Mouse (Mus musculus): ENCODE results near the gene Nek8. TPM values are rescaled to one million over a fixed set of nuclear protein-coding genes. Genes with fewer than 3 reads are reported as not detected.
A peak's percentile ranks its signal among the peaks of the same experiment; 100 is the strongest.

The Nek8 gene
- total and polyA plus RNA-seq, 2 experiments from 2014 or later = 8.1 to 24.6 TPM

DNA sequence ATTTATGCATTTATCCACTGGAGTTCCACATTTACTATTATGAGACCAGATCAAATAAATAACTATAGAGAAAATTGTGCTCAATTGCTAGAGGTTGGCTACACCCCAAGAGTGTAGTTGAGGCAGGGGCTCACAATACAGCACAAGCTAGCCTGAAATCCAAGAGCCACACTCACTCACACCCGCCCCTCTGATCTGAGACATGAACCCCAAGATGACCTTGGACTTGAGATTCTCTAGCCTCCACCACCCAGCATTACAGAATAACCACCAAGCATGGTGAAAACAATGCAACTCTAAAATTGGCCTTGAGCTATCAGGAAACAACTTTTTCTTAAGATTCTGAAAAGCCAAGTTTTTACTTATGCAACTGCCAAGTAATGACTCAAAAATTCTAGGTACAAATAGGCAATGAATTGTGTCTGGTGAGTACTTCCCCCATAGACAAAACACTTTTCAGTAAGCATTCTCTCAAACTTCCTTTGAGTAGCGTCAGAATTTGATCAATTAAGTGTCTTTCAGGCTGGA is 5.4 kb upstream of the Nek8 start:
- H3K4me3 ChIP-seq (ENCODE audit: low read depth, low read length) = peak overlapping the region; percentile 94
- DNase-seq (ENCODE audit: low spot score) = no peak
- no peaks in the 10 kb centered on the region for H3K27me3 ChIP-seq (ENCODE audit: control insufficient read depth, insufficient read depth, low read length)
- no peaks in the 10 kb centered on the region for H3K9me3 ChIP-seq (replicated peaks; ENCODE audit: control insufficient read depth, low read length)
- peaks cover 17% of the 10 kb centered on the region for H3K4me1 ChIP-seq (ENCODE audit: control insufficient read depth, insufficient read depth)
- peaks cover 29% of the 10 kb centered on the region for H3K36me3 ChIP-seq (replicated peaks; ENCODE audit: control insufficient read depth, insufficient read depth, low read length)
- WGBS = 40% methylated on average over 2 of the region's 2 CpGs
- H3K9ac ChIP-seq (replicated peaks; ENCODE audit: low read depth, low read length) = no peak overlapping the region
- TF ChIP-seq CTCF (IDR thresholded peaks at IDR 0.05; ENCODE audit: low read depth) (no peak), EP300 (IDR thresholded peaks at IDR 0.05; ENCODE audit: low read depth) (no peak)
- ATAC-seq (ENCODE audit: insufficient read depth, low read depth) = no peak
- H3K27ac ChIP-seq (ENCODE audit: low read depth) = no peak overlapping the region
- peak overlapping the region; percentile 83 for H3K4me2 ChIP-seq (ENCODE audit: low read depth, low read length)

- Histone ChIP-seq H3K4me3 (ENCODE audit: low read depth, low read length) (no peak overlapping the region), H3K36me3 (replicated peaks; ENCODE audit: control insufficient read depth, insufficient read depth, low read length) (peaks cover 29% of the 10 kb centered on the region), H3K27me3 (ENCODE audit: control insufficient read depth, insufficient read depth, low read length) (no peaks in the 10 kb centered on the region), H3K27ac (ENCODE audit: low read depth) (no peak overlapping the region), H3K4me1 (ENCODE audit: control insufficient read depth, insufficient read depth) (peaks cover 17% of the 10 kb centered on the region), H3K9me3 (replicated peaks; ENCODE audit: control insufficient read depth, low read length) (no peaks in the 10 kb centered on the region), H3K4me2 (ENCODE audit: low read depth, low read length) (no peak overlapping the region), H3K9ac (replicated peaks; ENCODE audit: low read depth, low read length) (no peak overlapping the region)
- 68% methylated on average over 6 of the region's 6 CpGs for WGBS
- no peak for ATAC-seq (ENCODE audit: insufficient read depth, low read depth)
- no peak for TF ChIP-seq EP300 (IDR thresholded peaks at IDR 0.05; ENCODE audit: low read depth)
- no peak for DNase-seq (ENCODE audit: low spot score)
Observed at GRCm38 (mm10) chr11:78180081-78180761, 3.7 kb upstream of the Nek8 start.

DNA sequence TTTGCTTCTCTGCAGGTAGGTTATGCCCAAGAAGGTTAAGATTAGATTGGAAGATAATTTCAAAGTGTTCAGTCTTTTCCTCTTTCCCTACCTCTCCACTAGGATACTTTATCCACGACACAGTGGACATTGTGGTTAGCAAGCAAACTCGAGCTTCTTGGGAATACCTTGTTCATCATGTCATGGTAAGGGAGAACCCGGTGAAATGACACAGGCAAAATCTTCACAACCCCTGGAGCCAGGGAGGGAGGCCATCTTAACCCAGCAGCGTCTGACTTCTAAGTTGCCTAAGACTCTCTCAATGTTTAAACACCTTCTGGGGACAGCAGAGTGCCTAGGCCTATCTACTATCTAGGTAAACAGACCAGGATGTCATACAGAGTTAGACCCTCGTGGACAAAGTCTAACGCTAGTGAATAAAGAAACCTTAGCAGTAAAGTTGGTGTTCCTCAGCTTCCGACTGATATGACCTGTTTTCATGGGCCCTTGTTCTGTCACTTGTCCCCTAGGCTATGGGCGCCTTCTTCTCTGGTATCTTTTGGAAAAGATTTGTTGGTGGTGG is 3.0 kb upstream of the Nek8 start:
- H3K27me3 ChIP-seq (ENCODE audit: control insufficient read depth, insufficient read depth, low read length) = no peaks in the 10 kb centered on the region
- no peaks in the 10 kb centered on the region for H3K9me3 ChIP-seq (replicated peaks; ENCODE audit: control insufficient read depth, low read length)
- ATAC-seq (ENCODE audit: insufficient read depth, low read depth) (no peak), DNase-seq (ENCODE audit: low spot score) (no peak)
- peaks cover 17% of the 10 kb centered on the region for H3K4me1 ChIP-seq (ENCODE audit: control insufficient read depth, insufficient read depth)
- no peak overlapping the region for H3K9ac ChIP-seq (replicated peaks; ENCODE audit: low read depth, low read length)
- no peak overlapping the region for H3K27ac ChIP-seq (ENCODE audit: low read depth)
- WGBS = 32% methylated on average over 8 of the region's 8 CpGs
- peaks cover 29% of the 10 kb centered on the region for H3K36me3 ChIP-seq (replicated peaks; ENCODE audit: control insufficient read depth, insufficient read depth, low read length)
- no peak for TF ChIP-seq CTCF (IDR thresholded peaks at IDR 0.05; ENCODE audit: low read depth)
- no peak for TF ChIP-seq EP300 (IDR thresholded peaks at IDR 0.05; ENCODE audit: low read depth)
- peak overlapping the region; percentile 63 for H3K4me3 ChIP-seq (ENCODE audit: low read depth, low read length)
- peak overlapping the region; percentile 96 for H3K4me2 ChIP-seq (ENCODE audit: low read depth, low read length)

DNA sequence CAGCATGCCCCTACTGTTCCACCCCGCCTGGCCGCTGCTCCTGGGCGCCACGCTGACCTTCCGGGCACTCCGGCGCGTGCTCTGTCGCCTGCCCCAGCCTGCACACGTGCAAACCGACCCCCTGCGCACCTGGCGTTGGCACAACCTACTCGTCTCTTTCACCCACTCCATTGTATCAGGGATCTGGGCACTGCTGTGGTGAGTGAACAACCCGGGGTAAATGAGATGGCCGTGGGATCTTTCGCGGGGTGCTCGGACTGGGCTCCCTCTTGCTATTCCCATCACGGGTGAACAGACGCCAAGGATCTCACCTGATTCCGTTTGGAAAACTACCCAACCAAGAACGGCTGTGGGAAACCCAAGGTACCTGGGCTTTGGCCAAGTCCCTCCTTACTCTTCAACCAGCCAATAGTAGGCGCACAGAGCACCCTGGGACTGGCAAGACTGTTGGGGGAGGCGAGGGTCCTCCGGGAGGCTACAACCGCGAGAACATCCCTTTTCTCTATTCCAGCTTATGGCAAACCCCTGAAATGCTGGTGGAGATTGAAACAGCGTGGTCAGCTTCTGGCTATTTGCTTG is 2.5 kb upstream of the Nek8 start:
- Histone ChIP-seq H3K4me1 (ENCODE audit: control insufficient read depth, insufficient read depth) (peaks cover 16% of the 10 kb centered on the region), H3K27me3 (ENCODE audit: control insufficient read depth, insufficient read depth, low read length) (no peaks in the 10 kb centered on the region)

DNA sequence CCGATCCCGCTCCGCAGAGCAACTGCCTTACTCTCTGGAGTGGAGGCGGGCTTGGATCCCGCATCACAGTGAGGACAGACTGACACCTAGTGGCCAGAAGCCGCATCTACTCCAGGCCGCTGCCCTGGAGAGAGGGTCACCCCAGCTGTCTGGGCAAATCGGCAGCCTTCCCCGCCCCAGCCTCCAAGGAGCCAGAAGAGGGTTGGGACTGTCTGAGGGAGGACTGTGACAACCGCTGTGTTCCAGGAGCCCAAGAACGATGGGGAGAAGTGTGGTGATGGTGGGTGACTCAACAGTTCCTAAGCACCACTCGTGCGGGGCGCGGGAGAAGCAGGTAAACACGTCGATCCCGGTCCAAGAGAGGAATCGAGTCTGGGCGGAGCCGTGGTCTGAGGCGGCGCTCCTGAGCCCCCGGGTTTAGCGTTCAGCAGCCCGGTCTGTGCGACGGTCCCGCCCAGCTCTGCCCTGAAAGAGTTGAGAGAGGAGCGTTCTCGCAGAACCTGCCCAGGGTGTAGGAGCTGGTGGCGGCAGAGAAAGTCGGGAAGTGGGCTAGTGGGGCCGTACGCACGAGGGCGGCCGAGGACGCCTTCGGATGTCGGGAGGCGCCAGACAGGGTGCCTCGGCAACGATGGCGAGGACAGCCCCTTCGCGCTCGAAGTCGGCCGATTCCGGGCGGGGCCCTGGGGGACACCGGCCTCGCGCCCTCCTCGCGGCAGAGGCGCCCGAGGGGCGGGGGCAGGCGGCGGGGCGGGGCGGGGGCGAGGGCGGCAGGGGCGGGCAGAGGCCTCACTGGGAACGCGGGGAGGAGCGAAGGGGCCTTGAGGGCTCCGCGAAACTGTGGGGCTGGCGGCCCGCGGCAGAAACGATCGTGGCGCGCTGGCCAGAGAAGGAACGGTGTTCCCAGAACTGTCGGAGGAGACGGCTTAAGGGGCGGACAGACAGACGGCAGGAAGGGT is 1.7 kb upstream of the Nek8 start:
- Histone ChIP-seq H3K27me3 (ENCODE audit: control insufficient read depth, insufficient read depth, low read length) (no peaks in the 10 kb centered on the region), H3K4me3 (ENCODE audit: low read depth, low read length) (peak overlapping the region; percentile 63), H3K36me3 (replicated peaks; ENCODE audit: control insufficient read depth, insufficient read depth, low read length) (peaks cover 29% of the 10 kb centered on the region), H3K9me3 (replicated peaks; ENCODE audit: control insufficient read depth, low read length) (no peaks in the 10 kb centered on the region), H3K4me2 (ENCODE audit: low read depth, low read length) (peak overlapping the region; percentile 96), H3K9ac (replicated peaks; ENCODE audit: low read depth, low read length) (peak overlapping the region; percentile 43), H3K4me1 (ENCODE audit: control insufficient read depth, insufficient read depth) (peaks cover 13% of the 10 kb centered on the region), H3K27ac (ENCODE audit: low read depth) (peak overlapping the region; percentile 90)
- WGBS = under 1% methylated on average over 72 of the region's 84 CpGs
- peak; percentile 94 for DNase-seq (ENCODE audit: low spot score)
- TF ChIP-seq CTCF (IDR thresholded peaks at IDR 0.05; ENCODE audit: low read depth) (peak; percentile 97), EP300 (IDR thresholded peaks at IDR 0.05; ENCODE audit: low read depth) (no peak)
- ATAC-seq (ENCODE audit: insufficient read depth, low read depth) = peak; percentile 86

More for the DNA sequence above, 2.5 kb upstream of the Nek8 start:
- Histone ChIP-seq H3K9me3 (replicated peaks; ENCODE audit: control insufficient read depth, low read length) (no peaks in the 10 kb centered on the region), H3K36me3 (replicated peaks; ENCODE audit: control insufficient read depth, insufficient read depth, low read length) (peaks cover 29% of the 10 kb centered on the region), H3K4me2 (ENCODE audit: low read depth, low read length) (peak overlapping the region; percentile 96), H3K9ac (replicated peaks; ENCODE audit: low read depth, low read length) (peak overlapping the region; percentile 43), H3K27ac (ENCODE audit: low read depth) (peak overlapping the region; percentile 90), H3K4me3 (ENCODE audit: low read depth, low read length) (peak overlapping the region; percentile 63)
- ATAC-seq (ENCODE audit: insufficient read depth, low read depth) = no peak
- TF ChIP-seq CTCF (IDR thresholded peaks at IDR 0.05; ENCODE audit: low read depth) (no peak), EP300 (IDR thresholded peaks at IDR 0.05; ENCODE audit: low read depth) (no peak)
- DNase-seq (ENCODE audit: low spot score) = peak; percentile 45
- WGBS = 3% methylated on average over 29 of the region's 29 CpGs
